Mouse (Mus musculus) layer of hippocampus, adult 9-10 months (tissue): ENCODE measurements around the gene Aldh3b2.

Experiments
- DNase-seq: peaks from one replicate; pipeline ENCODE4 v3.0.0; 2022; ENCODE audit warnings: low spot score

The Aldh3b2 gene

DNA sequence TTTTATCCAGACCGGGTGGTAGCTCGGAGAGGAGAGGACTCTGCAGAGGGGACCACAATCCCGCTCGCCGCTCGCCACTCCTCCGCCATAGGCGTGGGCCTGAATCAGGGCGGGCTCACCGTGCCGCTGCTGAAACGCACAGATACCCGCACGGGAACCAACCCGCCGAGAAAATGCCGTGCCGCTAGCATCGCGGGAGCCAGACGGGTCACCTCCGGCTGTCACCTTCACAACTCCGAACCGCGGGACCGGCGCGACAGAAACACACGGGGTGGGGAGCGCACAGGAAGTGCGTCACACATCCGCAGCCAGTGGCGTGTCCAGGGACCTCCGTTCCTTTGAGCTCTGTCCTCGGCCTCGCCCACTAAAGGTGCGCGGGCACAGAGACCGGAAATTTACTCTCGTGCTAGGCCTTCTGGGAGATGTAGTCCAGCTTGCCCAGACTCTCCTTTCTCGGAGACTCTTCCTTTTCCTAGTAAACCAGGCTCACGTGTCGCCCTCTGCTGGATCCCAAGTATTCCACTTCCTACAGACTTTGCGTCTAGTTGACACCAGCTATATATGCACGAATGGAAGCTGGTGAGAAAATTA is 40.4 kb downstream of the Aldh3b2 start, which contains the start of gene Ndufv1:
Gene Ndufv1 (minus strand): TSS at position 375 of the 591 bp plus-strand sequence.
- peak; percentile 94 for DNase-seq

DNA sequence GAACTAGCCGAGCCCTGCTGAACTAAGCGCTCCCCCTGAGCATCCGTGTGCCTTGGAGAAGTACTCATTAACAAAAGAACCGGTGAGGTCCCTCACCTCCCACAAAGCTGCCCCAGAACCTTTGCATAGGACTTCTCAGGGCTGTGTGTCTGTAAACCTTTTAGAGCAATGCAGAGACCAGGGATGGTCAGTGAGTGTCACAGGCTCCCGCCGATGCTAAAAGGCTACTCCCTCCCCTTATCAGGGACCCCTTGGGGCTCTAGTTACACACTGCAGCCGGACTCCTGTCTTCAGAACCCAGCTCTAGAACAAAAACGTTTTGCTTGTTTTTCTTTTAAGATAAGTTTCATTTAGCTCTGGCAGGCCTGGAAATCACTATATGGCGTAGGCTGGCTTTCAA is 40.9 kb downstream of the Aldh3b2 start:
- no peak for DNase-seq

DNA sequence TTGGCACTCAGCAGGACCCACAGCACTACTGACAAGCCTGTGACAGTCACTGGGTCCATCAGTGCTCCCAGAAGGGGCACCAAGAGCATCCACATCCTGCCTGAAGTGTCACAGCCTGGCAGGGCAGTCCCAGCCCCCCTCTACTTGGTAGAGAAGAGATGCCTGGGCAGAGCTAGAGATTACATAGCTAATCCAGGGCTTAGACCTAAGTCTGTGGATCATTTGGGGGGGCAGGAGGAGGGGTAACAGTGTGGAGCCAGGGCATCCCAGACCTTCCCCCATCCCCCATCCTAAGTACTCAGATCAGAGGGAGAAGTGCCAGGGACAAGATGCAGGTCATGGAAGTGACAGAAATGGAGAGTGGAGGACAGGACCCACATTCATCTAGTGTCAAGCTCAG is 42.7 kb downstream of the Aldh3b2 start:
- no peak for DNase-seq

GRCm38 (mm10) chr19:4015635-4016034 is 43.5 kb downstream of the Aldh3b2 start:
- DNase-seq: no peak

DNA sequence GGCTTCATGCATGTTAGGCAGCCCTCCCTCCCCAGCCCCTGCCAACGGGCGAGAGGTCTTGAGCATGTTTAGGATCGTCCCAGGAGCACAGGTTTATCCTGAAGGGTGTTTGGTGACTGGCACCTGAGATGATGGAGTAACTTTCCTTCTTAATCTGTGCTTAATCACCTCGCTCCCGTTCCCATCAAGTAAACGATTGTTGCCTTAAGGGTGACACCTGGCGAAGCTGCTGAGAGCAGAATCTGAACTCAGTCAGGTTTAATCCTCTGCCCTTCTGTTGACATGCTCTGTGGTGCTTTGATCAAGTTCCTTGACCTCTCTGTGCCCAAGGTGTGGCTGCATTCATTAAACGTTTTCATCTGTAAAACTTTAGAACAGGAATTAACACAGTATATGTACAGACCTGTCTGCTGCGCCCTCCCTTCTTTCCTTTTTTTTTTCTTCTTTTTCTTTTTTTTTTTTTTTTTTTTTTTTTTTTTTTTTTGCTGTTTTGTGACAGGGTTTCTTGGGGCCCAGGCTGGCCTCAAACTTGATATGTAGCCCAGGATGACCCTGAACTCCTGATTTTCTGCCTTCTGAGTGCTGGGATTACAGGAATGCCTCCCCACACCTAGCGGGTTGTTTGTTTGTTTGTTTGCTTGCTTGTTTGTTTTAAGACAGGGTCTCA is 45.9 kb downstream of the Aldh3b2 start:
- no peak for DNase-seq

- DNase-seq: peak; percentile 65
Measured at GRCm38 (mm10) chr19:4018743-4019583, 46.8 kb downstream of the Aldh3b2 start.

- no peak for DNase-seq
Measured at GRCm38 (mm10) chr19:4023185-4023584, 51.1 kb downstream of the Aldh3b2 start.

- no peak for DNase-seq
Measured at GRCm38 (mm10) chr19:4027576-4027975, 55.4 kb downstream of the Aldh3b2 start.
